Mouse (Mus musculus) ES-Bruce4 (cell line): ENCODE measurements around the gene Pik3cg. TPM values are rescaled to one million over a fixed set of nuclear protein-coding genes. Genes with fewer than 3 reads are reported as not detected.

ENCODE experiments used
- H3K27ac ChIP-seq: 2 replicates; pipeline ENCODE4 v1.5.1; 2012; ENCODE audit warnings: low read length, inconsistent platforms; ENCODE audit not compliant: insufficient read depth
- H3K27me3 ChIP-seq: 2 replicates; pipeline ENCODE4 v1.6.1; 2012; ENCODE audit warnings: mild to moderate bottlenecking, low read length, inconsistent platforms; ENCODE audit not compliant: control insufficient read depth, poor library complexity, insufficient read depth, severe bottlenecking
- H3K36me3 ChIP-seq: 2 replicates; pipeline ENCODE4 v1.6.1; 2012; ENCODE audit warnings: inconsistent platforms, mild to moderate bottlenecking, low read length, moderate library complexity; ENCODE audit not compliant: control insufficient read depth, poor library complexity, insufficient read depth, severe bottlenecking
- H3K4me1 ChIP-seq: one replicate; pipeline ENCODE4 v1.8.1; 2011; ENCODE audit warnings: low read length; ENCODE audit not compliant: control insufficient read depth, insufficient read depth
- H3K4me3 ChIP-seq: 2 replicates; pipeline ENCODE4 v1.5.1; 2011; ENCODE audit warnings: low read depth, mild to moderate bottlenecking, low read length
- H3K9ac ChIP-seq: 2 replicates; pipeline ENCODE4 v1.6.1; 2012; ENCODE audit warnings: low read depth, mild to moderate bottlenecking, inconsistent platforms; ENCODE audit not compliant: poor library complexity, severe bottlenecking
- H3K9me3 ChIP-seq: replicated peaks from 2 replicates; pipeline ENCODE4 v1.6.1; 2012; ENCODE audit warnings: mild to moderate bottlenecking, low read length, inconsistent platforms; ENCODE audit not compliant: control insufficient read depth, poor library complexity, insufficient read depth, severe bottlenecking
- CTCF ChIP-seq: IDR thresholded peaks from one replicate; pipeline ENCODE4 v1.8.1; 2011; ENCODE audit warnings: low read depth, low read length
- EP300 ChIP-seq: IDR thresholded peaks from 2 replicates; pipeline ENCODE4 v1.6.1; 2011; ENCODE audit warnings: low read depth, low read length; ENCODE audit not compliant: insufficient read depth
- POLR2A ChIP-seq: IDR thresholded peaks from one replicate; pipeline ENCODE4 v1.8.1; 2011; ENCODE audit warnings: low read length; ENCODE audit not compliant: insufficient read depth
- polyA plus RNA-seq: library from polyadenylated mRNA; stranded (reverse); fragments of >200 nt; gene quantifications from 2 replicates; pipeline ENCODE4 v1.2.4, GENCODE M21; 2011; ENCODE audit warnings: low read depth; ENCODE audit not compliant: missing spikeins, insufficient read depth, insufficient read length

Pik3cg gene
- polyA plus RNA-seq, 1 experiment: 0.21 TPM

GRCm38 (mm10) chr12:32123559-32123958, 84.9 kb downstream of the Pik3cg start:
- Histone ChIP-seq H3K27ac (no peak overlapping the region), H3K4me3 (no peak overlapping the region), H3K9ac (no peak overlapping the region), H3K36me3 (no peaks in the 10 kb centered on the region), H3K9me3 (no peaks in the 10 kb centered on the region), H3K27me3 (no peaks in the 10 kb centered on the region), H3K4me1 (no peaks in the 10 kb centered on the region)
- TF ChIP-seq POLR2A (no peak), EP300 (no peak), CTCF (no peak)

Other genes starting within 250 kb of the Pik3cg start
- 8.9 and 9.0 TPM in 2 replicates for gene Prkar2b, start 147.4 kb downstream of the Pik3cg start, polyA plus RNA-seq
- gene Ccdc71l, start 170.0 kb upstream of the Pik3cg start, polyA plus RNA-seq: 4.0 and 4.4 TPM in 2 replicates